Mouse (Mus musculus) layer of hippocampus, adult 9-11 months (tissue): ENCODE measurements around the gene Lrg1.

ENCODE experiments used
- DNase-seq: peaks from one replicate; pipeline ENCODE4 v3.0.0; 2022

Gene Lrg1

GRCm38 (mm10) chr17:56121826-56122225 lies at the start of gene Lrg1:
TSS of gene Lrg1 (minus strand) at chr17:56122001.
- DNase-seq = no peak

GRCm38 (mm10) chr17:56171456-56171855 lies 49.7 kb upstream of the Lrg1 start:
- DNase-seq = no peak

GRCm38 (mm10) chr17:56170636-56171035 lies 48.8 kb upstream of the Lrg1 start:
- DNase-seq = no peak

- no peak for DNase-seq
These were observed 48.0 kb upstream of the Lrg1 start for GRCm38 (mm10) chr17:56169830-56170229.

GRCm38 (mm10) chr17:56165671-56166070 lies 43.9 kb upstream of the Lrg1 start:
- no peak for DNase-seq

- DNase-seq = no peak
These were observed 42.7 kb upstream of the Lrg1 start for GRCm38 (mm10) chr17:56164510-56164909.

GRCm38 (mm10) chr17:56163523-56164102 lies 41.8 kb upstream of the Lrg1 start:
- DNase-seq = no peak

- peak; percentile 96 for DNase-seq
These were observed 40.5 kb upstream of the Lrg1 start, which contains the start of gene Tnfaip8l1 for GRCm38 (mm10) chr17:56162231-56162774. TSS of gene Tnfaip8l1 (plus strand) at chr17:56162477.

GRCm38 (mm10) chr17:56159729-56160128 lies 37.9 kb upstream of the Lrg1 start:
- DNase-seq = no peak

GRCm38 (mm10) chr17:56153643-56154042 lies 31.8 kb upstream of the Lrg1 start:
- DNase-seq = peak; percentile 70

GRCm38 (mm10) chr17:56149897-56150296 lies 28.1 kb upstream of the Lrg1 start:
- DNase-seq = no peak

GRCm38 (mm10) chr17:56148790-56149618 lies 27.2 kb upstream of the Lrg1 start:
- DNase-seq = no peak

- no peak for DNase-seq
These were observed 26.5 kb upstream of the Lrg1 start for GRCm38 (mm10) chr17:56148280-56148679.

- no peak for DNase-seq
These were observed 25.6 kb upstream of the Lrg1 start for GRCm38 (mm10) chr17:56147420-56147819.

GRCm38 (mm10) chr17:56146131-56146530 lies 24.3 kb upstream of the Lrg1 start:
- DNase-seq = no peak

- no peak for DNase-seq
These were observed 22.7 kb upstream of the Lrg1 start for GRCm38 (mm10) chr17:56144546-56144945.

- no peak for DNase-seq
These were observed 20.2 kb upstream of the Lrg1 start for GRCm38 (mm10) chr17:56141702-56142605.

GRCm38 (mm10) chr17:56139858-56140595 lies 18.2 kb upstream of the Lrg1 start, which contains the start of gene Sema6b:
TSS of gene Sema6b (minus strand) at chr17:56140343.
- DNase-seq = no peak

- no peak for DNase-seq
These were observed 17.6 kb upstream of the Lrg1 start for GRCm38 (mm10) chr17:56139355-56139754.

GRCm38 (mm10) chr17:56137839-56138613 lies 16.2 kb upstream of the Lrg1 start:
- DNase-seq = no peak

- no peak for DNase-seq
These were observed 14.8 kb upstream of the Lrg1 start for GRCm38 (mm10) chr17:56136558-56136957.
